Mouse (Mus musculus): ENCODE data around the gene Cdk17. TPM values are rescaled to one million over a fixed set of nuclear protein-coding genes. Genes with fewer than 3 reads are reported as not detected.

Gene Cdk17
- polyA plus RNA-seq, 1 experiment from 2014 or later: 26.9 TPM

- DNase-seq (ENCODE audit: low spot score): no peak
- H3K4me1 ChIP-seq (ENCODE audit: control insufficient read depth, insufficient read depth, low read length): no peaks in the 10 kb centered on the region
- H3K4me2 ChIP-seq (ENCODE audit: low read depth, low read length): no peak overlapping the region
- no peak for ATAC-seq (ENCODE audit: low read depth)
- H3K27me3 ChIP-seq (replicated peaks; ENCODE audit: control insufficient read depth, insufficient read depth, low read length): no peaks in the 10 kb centered on the region
- no peak overlapping the region for H3K9ac ChIP-seq (ENCODE audit: low read depth, low read length)
- no peaks in the 10 kb centered on the region for H3K9me3 ChIP-seq (ENCODE audit: control insufficient read depth, low read length)
- 69% methylated on average over 12 of the region's 12 CpGs for WGBS
- no peak overlapping the region for H3K27ac ChIP-seq (replicated peaks; ENCODE audit: low read depth, low read length)
- no peak overlapping the region for H3K4me3 ChIP-seq (ENCODE audit: low read depth, low read length)
- H3K36me3 ChIP-seq (ENCODE audit: control insufficient read depth, insufficient read depth, low read length): no peaks in the 10 kb centered on the region
Observed at GRCm38 (mm10) chr10:93122399-93123184, 38.1 kb upstream of the Cdk17 start.

- Histone ChIP-seq H3K36me3 (ENCODE audit: control insufficient read depth, insufficient read depth, low read length) (no peaks in the 10 kb centered on the region), H3K27ac (replicated peaks; ENCODE audit: low read depth, low read length) (peak overlapping the region; percentile 25; the same call in 1 of the 2 replicates), H3K4me2 (ENCODE audit: low read depth, low read length) (no peak overlapping the region), H3K9ac (ENCODE audit: low read depth, low read length) (no peak overlapping the region), H3K4me1 (ENCODE audit: control insufficient read depth, insufficient read depth, low read length) (no peaks in the 10 kb centered on the region), H3K4me3 (ENCODE audit: low read depth, low read length) (no peak overlapping the region), H3K9me3 (ENCODE audit: control insufficient read depth, low read length) (no peaks in the 10 kb centered on the region), H3K27me3 (replicated peaks; ENCODE audit: control insufficient read depth, insufficient read depth, low read length) (no peaks in the 10 kb centered on the region)
- 66% methylated on average over 4 of the region's 4 CpGs for WGBS
- ATAC-seq (ENCODE audit: low read depth) (no peak), DNase-seq (ENCODE audit: low spot score) (no peak)
Observed at GRCm38 (mm10) chr10:93123310-93123709, 37.4 kb upstream of the Cdk17 start.

GRCm38 (mm10) chr10:93123957-93124613 is 36.6 kb upstream of the Cdk17 start:
- H3K4me1 ChIP-seq (ENCODE audit: control insufficient read depth, insufficient read depth, low read length): no peaks in the 10 kb centered on the region
- H3K9me3 ChIP-seq (ENCODE audit: control insufficient read depth, low read length): no peaks in the 10 kb centered on the region
- 48% methylated on average over 12 of the region's 12 CpGs for WGBS
- peak overlapping the region; percentile 25; the same call in 1 of the 2 replicates for H3K27ac ChIP-seq (replicated peaks; ENCODE audit: low read depth, low read length)
- DNase-seq (ENCODE audit: low spot score) (peak; percentile 80), ATAC-seq (ENCODE audit: low read depth) (peak; percentile 22; the same call in 1 of the 2 replicates)
- no peak overlapping the region for H3K4me3 ChIP-seq (ENCODE audit: low read depth, low read length)
- no peaks in the 10 kb centered on the region for H3K27me3 ChIP-seq (replicated peaks; ENCODE audit: control insufficient read depth, insufficient read depth, low read length)
- H3K36me3 ChIP-seq (ENCODE audit: control insufficient read depth, insufficient read depth, low read length): no peaks in the 10 kb centered on the region
- H3K4me2 ChIP-seq (ENCODE audit: low read depth, low read length): 0 out of 2 replicates have a peak overlapping the region, but pooled peaks have one; percentile 1
- no peak overlapping the region for H3K9ac ChIP-seq (ENCODE audit: low read depth, low read length)

GRCm38 (mm10) chr10:93126025-93126424 is 34.6 kb upstream of the Cdk17 start:
- 87% methylated on average over 3 of the region's 3 CpGs for WGBS

GRCm38 (mm10) chr10:93128566-93128965 is 32.1 kb upstream of the Cdk17 start:
- WGBS: 73% methylated on average over 2 of the region's 2 CpGs
- no peaks in the 10 kb centered on the region for H3K4me1 ChIP-seq (ENCODE audit: control insufficient read depth, insufficient read depth, low read length)
- H3K4me3 ChIP-seq (ENCODE audit: low read depth, low read length): no peak overlapping the region
- H3K9me3 ChIP-seq (ENCODE audit: control insufficient read depth, low read length): no peaks in the 10 kb centered on the region
- no peak overlapping the region for H3K9ac ChIP-seq (ENCODE audit: low read depth, low read length)
- H3K36me3 ChIP-seq (ENCODE audit: control insufficient read depth, insufficient read depth, low read length): no peaks in the 10 kb centered on the region
- no peaks in the 10 kb centered on the region for H3K27me3 ChIP-seq (replicated peaks; ENCODE audit: control insufficient read depth, insufficient read depth, low read length)
- H3K27ac ChIP-seq (replicated peaks; ENCODE audit: low read depth, low read length): no peak overlapping the region
- DNase-seq (ENCODE audit: low spot score): no peak
- H3K4me2 ChIP-seq (ENCODE audit: low read depth, low read length): no peak overlapping the region
- ATAC-seq (ENCODE audit: low read depth): no peak

More at GRCm38 (mm10) chr10:93126025-93126424, 34.6 kb upstream of the Cdk17 start:
- no peaks in the 10 kb centered on the region for H3K9me3 ChIP-seq (ENCODE audit: control insufficient read depth, low read length)
- DNase-seq (ENCODE audit: low spot score) (no peak), ATAC-seq (ENCODE audit: low read depth) (no peak)
- H3K4me2 ChIP-seq (ENCODE audit: low read depth, low read length): no peak overlapping the region
- no peak overlapping the region for H3K9ac ChIP-seq (ENCODE audit: low read depth, low read length)
- H3K4me3 ChIP-seq (ENCODE audit: low read depth, low read length): no peak overlapping the region
- H3K36me3 ChIP-seq (ENCODE audit: control insufficient read depth, insufficient read depth, low read length): no peaks in the 10 kb centered on the region
- no peaks in the 10 kb centered on the region for H3K27me3 ChIP-seq (replicated peaks; ENCODE audit: control insufficient read depth, insufficient read depth, low read length)
- no peak overlapping the region for H3K27ac ChIP-seq (replicated peaks; ENCODE audit: low read depth, low read length)
- no peaks in the 10 kb centered on the region for H3K4me1 ChIP-seq (ENCODE audit: control insufficient read depth, insufficient read depth, low read length)

GRCm38 (mm10) chr10:93129345-93129744 is 31.3 kb upstream of the Cdk17 start:
- no peak overlapping the region for H3K4me3 ChIP-seq (ENCODE audit: low read depth, low read length)
- no peaks in the 10 kb centered on the region for H3K9me3 ChIP-seq (ENCODE audit: control insufficient read depth, low read length)
- H3K27me3 ChIP-seq (replicated peaks; ENCODE audit: control insufficient read depth, insufficient read depth, low read length): no peaks in the 10 kb centered on the region
- H3K4me2 ChIP-seq (ENCODE audit: low read depth, low read length): no peak overlapping the region
- ATAC-seq (ENCODE audit: low read depth) (no peak), DNase-seq (ENCODE audit: low spot score) (no peak)
- whole genome bisulfite sequencing: 64% methylated on average over 1 of the region's 1 CpGs
- no peaks in the 10 kb centered on the region for H3K36me3 ChIP-seq (ENCODE audit: control insufficient read depth, insufficient read depth, low read length)
- H3K4me1 ChIP-seq (ENCODE audit: control insufficient read depth, insufficient read depth, low read length): no peaks in the 10 kb centered on the region
- no peak overlapping the region for H3K27ac ChIP-seq (replicated peaks; ENCODE audit: low read depth, low read length)
- no peak overlapping the region for H3K9ac ChIP-seq (ENCODE audit: low read depth, low read length)

- Histone ChIP-seq H3K9ac (ENCODE audit: low read depth, low read length) (no peak overlapping the region), H3K4me2 (ENCODE audit: low read depth, low read length) (no peak overlapping the region), H3K4me1 (ENCODE audit: control insufficient read depth, insufficient read depth, low read length) (no peaks in the 10 kb centered on the region), H3K27ac (replicated peaks; ENCODE audit: low read depth, low read length) (no peak overlapping the region), H3K36me3 (ENCODE audit: control insufficient read depth, insufficient read depth, low read length) (no peaks in the 10 kb centered on the region), H3K4me3 (ENCODE audit: low read depth, low read length) (no peak overlapping the region), H3K9me3 (ENCODE audit: control insufficient read depth, low read length) (no peaks in the 10 kb centered on the region), H3K27me3 (replicated peaks; ENCODE audit: control insufficient read depth, insufficient read depth, low read length) (no peaks in the 10 kb centered on the region)
- ATAC-seq (ENCODE audit: low read depth) (no peak), DNase-seq (ENCODE audit: low spot score) (no peak)
- 68% methylated on average over 9 of the region's 9 CpGs for WGBS
Observed at GRCm38 (mm10) chr10:93129904-93130455, 30.7 kb upstream of the Cdk17 start.

GRCm38 (mm10) chr10:93130456-93130940 is 30.2 kb upstream of the Cdk17 start:
- ATAC-seq (ENCODE audit: low read depth): no peak

More at GRCm38 (mm10) chr10:93130456-93130940, 30.2 kb upstream of the Cdk17 start:
- Histone ChIP-seq H3K9ac (ENCODE audit: low read depth, low read length) (no peak overlapping the region), H3K4me1 (ENCODE audit: control insufficient read depth, insufficient read depth, low read length) (no peaks in the 10 kb centered on the region), H3K4me2 (ENCODE audit: low read depth, low read length) (no peak overlapping the region), H3K4me3 (ENCODE audit: low read depth, low read length) (no peak overlapping the region), H3K27me3 (replicated peaks; ENCODE audit: control insufficient read depth, insufficient read depth, low read length) (no peaks in the 10 kb centered on the region), H3K27ac (replicated peaks; ENCODE audit: low read depth, low read length) (no peak overlapping the region), H3K9me3 (ENCODE audit: control insufficient read depth, low read length) (no peaks in the 10 kb centered on the region), H3K36me3 (ENCODE audit: control insufficient read depth, insufficient read depth, low read length) (no peaks in the 10 kb centered on the region)
- 58% methylated on average over 10 of the region's 10 CpGs for WGBS
- DNase-seq (ENCODE audit: low spot score): no peak

Data from embryonic facial prominence, embryonic 14.5 days (tissue).